Mouse (Mus musculus) ES-Bruce4 (cell line): ENCODE data around the gene Mst1.

Experiments used
- CTCF ChIP-seq: IDR thresholded peaks from one replicate; pipeline ENCODE4 v1.8.1; 2011; ENCODE audit warnings: low read depth, low read length
- EP300 ChIP-seq: IDR thresholded peaks from 2 replicates; pipeline ENCODE4 v1.6.1; 2011; ENCODE audit warnings: low read depth, low read length; ENCODE audit not compliant: insufficient read depth
- POLR2A ChIP-seq: IDR thresholded peaks from one replicate; pipeline ENCODE4 v1.8.1; 2011; ENCODE audit warnings: low read length; ENCODE audit not compliant: insufficient read depth

DNA sequence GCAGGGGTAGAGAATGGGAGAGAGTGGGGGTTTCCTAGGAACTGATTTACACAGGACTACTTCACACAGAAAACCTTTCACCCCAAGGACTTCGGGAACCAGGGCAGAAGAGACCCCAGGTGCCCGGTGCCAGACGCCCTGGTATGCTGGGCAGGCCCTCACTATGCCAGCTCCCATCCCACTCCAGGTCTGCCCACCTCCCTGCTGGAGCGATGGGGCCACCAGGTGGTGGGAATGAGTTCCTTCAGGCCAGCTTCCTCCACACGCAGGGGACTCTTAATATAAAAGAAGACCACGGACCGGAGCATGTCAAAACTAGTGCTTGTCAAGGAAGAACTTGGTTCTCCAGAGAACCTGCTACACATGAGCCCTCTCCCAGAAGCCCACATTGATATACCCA is 13.0 kb upstream of the Mst1 start:
- TF ChIP-seq CTCF (peak; percentile 48), POLR2A (no peak), EP300 (no peak)
